Mouse (Mus musculus): ENCODE measurements at regions not wholly inside any gene's neighbourhood (a gene's known extent, or its start where the extent isn't known, plus 50 kb on each side); places are given as distances from the start of the nearest gene placed in this dataset.

DNA sequence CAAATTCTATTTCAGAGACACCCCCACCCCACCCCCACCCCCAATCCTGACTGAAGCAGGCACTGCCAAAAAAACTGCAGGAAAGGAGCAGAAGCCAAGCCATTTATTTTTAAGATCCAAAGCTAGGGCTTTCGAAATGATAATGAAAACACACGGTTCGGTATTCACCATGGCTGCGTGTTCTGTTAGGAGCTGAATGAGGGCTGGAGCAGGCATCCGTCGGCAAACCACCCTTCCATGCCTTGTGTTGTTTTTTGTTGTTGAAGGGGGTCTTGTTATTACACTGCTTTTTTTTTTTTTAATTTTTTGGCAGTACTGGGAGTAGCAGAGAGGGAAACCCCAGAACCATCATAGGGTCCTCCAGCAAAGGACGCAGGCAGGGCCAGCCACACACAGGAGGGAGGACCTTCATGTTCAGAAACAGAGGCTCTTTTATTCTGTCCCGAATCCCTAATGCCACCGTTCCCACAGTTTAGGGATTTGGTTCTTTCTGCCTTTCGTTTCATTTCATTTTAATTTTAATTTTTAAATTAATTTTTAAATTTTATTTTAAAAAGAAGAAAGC, 54.8 kb upstream of the Ppara start:
- Histone ChIP-seq H3K4me1 (replicated peaks; ENCODE audit: control insufficient read depth, insufficient read depth, low read length) (no peaks in the 10 kb centered on the region; the same call in 1 of the 2 replicates), H3K27me3 (ENCODE audit: control insufficient read depth, insufficient read depth, low read length) (no peaks in the 10 kb centered on the region), H3K36me3 (ENCODE audit: control insufficient read depth, insufficient read depth, low read length) (peaks cover 15% of the 10 kb centered on the region), H3K4me3 (ENCODE audit: control insufficient read depth, insufficient read depth, low read length) (no peak overlapping the region), H3K27ac (ENCODE audit: control insufficient read depth, insufficient read depth, low read length) (no peak overlapping the region; the same call in 1 of the 2 replicates)
- WGBS = 94% methylated on average over 10 of the region's 10 CpGs
- TF ChIP-seq CTCF (IDR thresholded peaks at IDR 0.05; ENCODE audit: borderline replicate concordance, control insufficient read depth, extremely low read depth, insufficient read depth, low read length, poor library complexity) = no peak
- TF ChIP-seq POLR2A (IDR thresholded peaks at IDR 0.05; ENCODE audit: control insufficient read depth, extremely low read depth, insufficient read depth, low read length, poor library complexity) = no peak
- no peak for DNase-seq

- Histone ChIP-seq H3K27ac (ENCODE audit: control insufficient read depth, insufficient read depth, low read length) (no peak overlapping the region), H3K4me3 (ENCODE audit: control insufficient read depth, insufficient read depth, low read length) (no peak overlapping the region), H3K36me3 (ENCODE audit: control insufficient read depth, insufficient read depth, low read length) (peaks cover 17% of the 10 kb centered on the region), H3K4me1 (replicated peaks; ENCODE audit: control insufficient read depth, insufficient read depth, low read length) (no peaks in the 10 kb centered on the region; the same call in 1 of the 2 replicates), H3K27me3 (ENCODE audit: control insufficient read depth, insufficient read depth, low read length) (no peaks in the 10 kb centered on the region)
- WGBS = 86% methylated on average over 13 of the region's 13 CpGs
- no peak for DNase-seq
- TF ChIP-seq POLR2A (IDR thresholded peaks at IDR 0.05; ENCODE audit: control insufficient read depth, extremely low read depth, insufficient read depth, low read length, poor library complexity) (no peak), CTCF (IDR thresholded peaks at IDR 0.05; ENCODE audit: borderline replicate concordance, control insufficient read depth, extremely low read depth, insufficient read depth, low read length, poor library complexity) (no peak)
Measured at GRCm38 (mm10) chr15:85680460-85681224, 54.1 kb upstream of the Ppara start.

GRCm38 (mm10) chr15:85682116-85682515, 52.7 kb upstream of the Ppara start:
- Histone ChIP-seq H3K4me1 (replicated peaks; ENCODE audit: control insufficient read depth, insufficient read depth, low read length) (no peaks in the 10 kb centered on the region; the same call in 1 of the 2 replicates), H3K27me3 (ENCODE audit: control insufficient read depth, insufficient read depth, low read length) (no peaks in the 10 kb centered on the region), H3K36me3 (ENCODE audit: control insufficient read depth, insufficient read depth, low read length) (peaks cover 17% of the 10 kb centered on the region), H3K4me3 (ENCODE audit: control insufficient read depth, insufficient read depth, low read length) (no peak overlapping the region), H3K27ac (ENCODE audit: control insufficient read depth, insufficient read depth, low read length) (no peak overlapping the region)
- 94% methylated on average over 12 of the region's 12 CpGs for WGBS
- TF ChIP-seq CTCF (IDR thresholded peaks at IDR 0.05; ENCODE audit: borderline replicate concordance, control insufficient read depth, extremely low read depth, insufficient read depth, low read length, poor library complexity) (no peak), POLR2A (IDR thresholded peaks at IDR 0.05; ENCODE audit: control insufficient read depth, extremely low read depth, insufficient read depth, low read length, poor library complexity) (no peak)
- no peak for DNase-seq

GRCm38 (mm10) chr15:85682780-85683179, 52.0 kb upstream of the Ppara start:
- Histone ChIP-seq H3K27ac (ENCODE audit: control insufficient read depth, insufficient read depth, low read length) (no peak overlapping the region), H3K4me1 (replicated peaks; ENCODE audit: control insufficient read depth, insufficient read depth, low read length) (no peaks in the 10 kb centered on the region), H3K27me3 (ENCODE audit: control insufficient read depth, insufficient read depth, low read length) (no peaks in the 10 kb centered on the region), H3K4me3 (ENCODE audit: control insufficient read depth, insufficient read depth, low read length) (no peak overlapping the region), H3K36me3 (ENCODE audit: control insufficient read depth, insufficient read depth, low read length) (peaks cover 17% of the 10 kb centered on the region)
- WGBS = 94% methylated on average over 6 of the region's 6 CpGs
- DNase-seq = no peak
- TF ChIP-seq POLR2A (IDR thresholded peaks at IDR 0.05; ENCODE audit: control insufficient read depth, extremely low read depth, insufficient read depth, low read length, poor library complexity) (no peak), CTCF (IDR thresholded peaks at IDR 0.05; ENCODE audit: borderline replicate concordance, control insufficient read depth, extremely low read depth, insufficient read depth, low read length, poor library complexity) (no peak)

DNA sequence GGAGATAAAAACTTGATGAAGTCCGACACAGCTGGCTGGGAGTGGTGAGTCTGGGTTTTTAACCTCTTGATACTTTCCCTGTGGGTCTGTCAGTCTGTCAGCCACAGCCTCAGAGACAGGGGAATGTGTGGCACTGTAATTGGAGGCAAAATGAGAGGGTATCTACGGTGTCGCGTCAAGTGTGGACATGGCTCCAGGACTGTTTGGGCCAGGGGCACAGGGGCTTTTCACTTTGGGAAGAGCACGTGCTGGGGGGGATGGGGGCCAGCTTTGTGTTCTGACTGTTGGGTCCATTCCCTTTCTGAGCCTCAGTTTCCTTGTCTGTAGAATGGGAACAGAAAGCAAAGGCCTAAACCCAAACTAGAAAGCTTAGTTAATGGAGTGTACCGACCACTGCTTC, 51.5 kb upstream of the Ppara start:
- no peak overlapping the region for H3K4me3 ChIP-seq (ENCODE audit: control insufficient read depth, insufficient read depth, low read length)
- no peaks in the 10 kb centered on the region for H3K4me1 ChIP-seq (replicated peaks; ENCODE audit: control insufficient read depth, insufficient read depth, low read length)
- TF ChIP-seq POLR2A (IDR thresholded peaks at IDR 0.05; ENCODE audit: control insufficient read depth, extremely low read depth, insufficient read depth, low read length, poor library complexity) (no peak), CTCF (IDR thresholded peaks at IDR 0.05; ENCODE audit: borderline replicate concordance, control insufficient read depth, extremely low read depth, insufficient read depth, low read length, poor library complexity) (no peak)
- H3K27me3 ChIP-seq (ENCODE audit: control insufficient read depth, insufficient read depth, low read length) = no peaks in the 10 kb centered on the region
- WGBS = 94% methylated on average over 6 of the region's 6 CpGs
- no peak overlapping the region for H3K27ac ChIP-seq (ENCODE audit: control insufficient read depth, insufficient read depth, low read length)
- H3K36me3 ChIP-seq (ENCODE audit: control insufficient read depth, insufficient read depth, low read length) = peaks cover 17% of the 10 kb centered on the region
- DNase-seq = no peak

DNA sequence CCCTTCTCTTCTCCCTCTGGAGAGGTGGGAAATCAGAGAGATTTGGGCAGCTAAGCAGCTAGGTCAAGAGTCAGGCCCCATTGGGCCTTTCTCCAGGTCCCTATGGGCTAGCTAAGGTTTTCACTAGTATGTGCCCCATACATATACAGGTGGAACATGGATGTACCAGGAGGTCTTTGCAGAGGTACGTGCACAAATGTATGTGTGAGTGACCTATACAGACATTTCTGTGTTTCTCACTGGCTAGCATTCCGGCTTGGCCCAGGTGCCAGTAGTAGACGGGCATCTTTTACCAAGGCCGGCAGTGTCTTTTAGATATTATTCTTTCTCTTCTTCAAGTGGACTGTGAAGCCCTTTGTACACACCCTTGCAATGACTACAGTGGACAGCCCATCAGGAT, 51.1 kb upstream of the Ppara start:
- 93% methylated on average over 4 of the region's 4 CpGs for WGBS
- no peaks in the 10 kb centered on the region for H3K4me1 ChIP-seq (replicated peaks; ENCODE audit: control insufficient read depth, insufficient read depth, low read length)
- no peaks in the 10 kb centered on the region for H3K27me3 ChIP-seq (ENCODE audit: control insufficient read depth, insufficient read depth, low read length)
- no peak overlapping the region for H3K27ac ChIP-seq (ENCODE audit: control insufficient read depth, insufficient read depth, low read length)
- H3K36me3 ChIP-seq (ENCODE audit: control insufficient read depth, insufficient read depth, low read length) = peaks cover 18% of the 10 kb centered on the region
- DNase-seq = no peak
- no peak overlapping the region for H3K4me3 ChIP-seq (ENCODE audit: control insufficient read depth, insufficient read depth, low read length)
- TF ChIP-seq POLR2A (IDR thresholded peaks at IDR 0.05; ENCODE audit: control insufficient read depth, extremely low read depth, insufficient read depth, low read length, poor library complexity) = no peak
- TF ChIP-seq CTCF (IDR thresholded peaks at IDR 0.05; ENCODE audit: borderline replicate concordance, control insufficient read depth, extremely low read depth, insufficient read depth, low read length, poor library complexity) = no peak
